Mouse (Mus musculus) lung, adult 2 months (tissue): Measurements from ENCODE around the gene Aff4. TPM values are rescaled to one million over a fixed set of nuclear protein-coding genes. Genes with fewer than 3 reads are reported as not detected.
A peak's percentile ranks its signal among the peaks of the same experiment; 100 is the strongest.
"Not testable (repeated sequence)": the region's sequence is repeated elsewhere in the genome, so short reads cannot be mapped to it uniquely, and the experiment has no call there.

Experiments
- DNase-seq: peaks from one replicate; pipeline ENCODE4 v3.0.0; 2022
- H3K4me1 ChIP-seq: fragments of 200-500 bp; 2 replicates; pipeline ENCODE4 v1.6.1; 2011; ENCODE audit warnings: low read length; ENCODE audit not compliant: control insufficient read depth, insufficient read depth
- H3K4me3 ChIP-seq: fragments of 200-500 bp; replicated peaks from 2 replicates; pipeline ENCODE3; 2011; ENCODE audit warnings: low read depth, mild to moderate bottlenecking, control low read depth, low read length; ENCODE audit errors: extremely low read depth
- CTCF ChIP-seq: fragments of 200-500 bp; IDR thresholded peaks from 2 replicates; pipeline ENCODE4 v1.5.1; 2011; ENCODE audit warnings: mild to moderate bottlenecking, low read length, control low read depth; ENCODE audit not compliant: insufficient read depth
- POLR2A ChIP-seq: fragments of 200-500 bp; IDR thresholded peaks from 2 replicates; pipeline ENCODE4 v1.6.1; 2011; ENCODE audit warnings: low read depth, mild to moderate bottlenecking, control low read depth, low read length, borderline replicate concordance; ENCODE audit errors: extremely low read depth
- WGBS: fragments of 180-500 bp; shearing (Covaris S2); methylation state at CpG from one replicate; pipeline ENCODE4 v1.1.7; 2018; 5-methylcytosine and 5-hydroxymethylcytosine counted together
- polyA plus RNA-seq: library from polyadenylated mRNA; depleted of rRNA; stranded (reverse); fragments of >200 nt; gene quantifications from 2 replicates; pipeline ENCODE4 v1.2.3, GENCODE M21; 2012

The Aff4 gene
- polyA plus RNA-seq, 1 experiment: 20.4 TPM

DNA sequence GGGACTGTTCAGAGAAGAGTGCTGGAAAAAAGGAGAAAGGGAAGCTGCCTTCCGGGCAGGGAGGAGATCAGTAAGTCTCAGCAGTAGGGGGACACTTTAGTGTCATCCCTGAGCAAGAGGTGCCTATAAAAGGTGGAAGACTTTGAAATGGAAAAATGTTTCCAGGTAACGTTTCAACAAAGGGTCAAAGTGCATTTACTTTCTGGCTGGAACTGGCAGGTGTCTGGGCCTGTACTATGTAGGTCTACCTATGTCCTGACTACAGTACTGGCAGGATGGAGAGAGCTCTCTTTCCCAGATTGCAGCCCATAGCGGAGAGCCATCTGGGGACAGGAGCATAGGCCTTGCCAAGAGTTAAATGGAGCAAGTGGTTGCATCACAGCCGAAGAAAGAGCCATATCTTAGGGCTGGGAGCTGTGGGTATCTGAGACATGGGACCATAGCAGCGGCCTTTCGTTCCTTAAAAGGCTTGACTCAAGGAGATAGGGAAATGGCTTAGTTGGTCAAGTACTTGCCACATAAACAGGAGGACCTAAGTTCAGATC is 75.2 kb downstream of the Aff4 start:
- TF ChIP-seq POLR2A (no peak), CTCF (no peak)
- no peak for DNase-seq
- Histone ChIP-seq H3K4me3 (no peak overlapping the region), H3K4me1 (peaks cover 3% of the 10 kb centered on the region)
- 79% methylated on average over 6 of the region's 6 CpGs for WGBS

DNA sequence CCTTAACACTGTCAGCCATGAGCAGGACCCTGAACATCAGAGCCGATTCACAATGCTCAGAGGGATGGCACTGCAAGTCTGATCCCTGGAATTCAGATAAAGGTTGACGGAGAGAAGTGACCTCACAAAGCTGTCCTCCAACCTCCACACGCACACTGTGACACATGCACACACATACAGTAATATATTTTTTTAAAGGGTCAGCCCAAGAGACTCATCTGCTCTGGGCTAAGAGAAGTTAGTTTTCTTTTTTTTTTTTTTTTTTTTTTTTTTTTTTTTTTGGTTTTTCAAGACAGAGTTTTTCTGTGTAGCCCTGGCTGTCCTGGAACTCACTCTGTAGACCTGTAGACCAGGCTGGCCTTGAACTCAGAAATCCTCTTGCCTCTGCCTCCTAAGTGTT is 76.3 kb downstream of the Aff4 start:
- 82% methylated on average over 3 of the region's 3 CpGs for WGBS
- DNase-seq, H3K4me1 ChIP-seq, H3K4me3 ChIP-seq: not testable (repeated sequence)

DNA sequence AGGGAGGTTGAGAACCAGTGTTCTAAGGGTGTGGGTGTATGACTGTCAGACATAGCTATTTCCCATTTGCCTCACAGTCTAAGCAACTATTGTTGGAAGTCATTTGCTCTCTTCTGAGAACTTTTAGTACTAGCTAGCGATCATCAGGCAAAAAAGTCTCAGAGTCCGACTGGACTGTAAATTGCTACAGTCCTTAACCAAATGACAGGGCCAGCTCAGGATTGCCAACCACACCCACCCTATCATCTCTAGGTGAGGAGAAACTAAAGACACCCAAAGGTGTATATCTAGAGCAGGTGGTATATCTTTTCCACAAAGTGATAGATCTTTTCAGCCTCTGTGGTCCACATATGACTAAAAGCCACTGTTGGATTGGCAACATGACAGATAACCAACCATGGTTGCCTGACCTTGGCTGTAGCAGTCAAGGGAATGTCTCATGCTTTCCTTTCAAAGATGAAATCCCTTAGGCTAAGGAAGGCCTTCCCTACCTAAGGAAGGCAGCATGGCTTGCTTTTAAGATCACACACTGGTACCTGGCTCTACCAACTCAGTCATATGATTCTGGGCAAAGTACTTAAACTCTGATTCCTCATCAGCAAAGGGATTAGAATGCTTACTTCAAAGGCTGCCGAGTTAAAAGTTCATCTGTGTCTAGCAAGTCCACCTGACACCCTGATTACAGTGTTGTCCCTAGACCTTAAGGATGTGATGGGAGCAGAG is 77.5 kb downstream of the Aff4 start:
- no peak overlapping the region for H3K4me3 ChIP-seq
- no peak for DNase-seq
- H3K4me1 ChIP-seq: peaks cover 3% of the 10 kb centered on the region
- WGBS: 91% methylated on average over 3 of the region's 3 CpGs
- TF ChIP-seq CTCF (no peak), POLR2A (no peak)

DNA sequence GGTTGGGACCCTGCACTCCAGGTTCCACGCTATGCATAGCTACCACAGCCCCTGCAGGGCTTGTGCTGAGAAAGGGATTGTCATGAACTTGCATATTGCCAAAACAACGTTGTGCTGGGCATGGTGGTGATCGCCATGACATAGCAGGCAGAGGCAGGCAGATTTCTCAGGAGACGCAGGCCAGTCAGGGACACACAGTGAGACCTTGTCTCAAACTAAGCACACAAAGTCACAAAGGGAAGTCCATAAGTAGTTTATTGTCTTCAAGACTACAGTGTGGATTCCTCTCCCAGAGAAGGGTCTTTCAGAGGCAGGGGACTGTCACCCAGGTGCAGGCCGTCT is 78.1 kb downstream of the Aff4 start:
- peaks cover 3% of the 10 kb centered on the region for H3K4me1 ChIP-seq
- DNase-seq: no peak
- TF ChIP-seq CTCF (no peak), POLR2A (no peak)
- 93% methylated on average over 5 of the region's 5 CpGs for WGBS
- H3K4me3 ChIP-seq: no peak overlapping the region

DNA sequence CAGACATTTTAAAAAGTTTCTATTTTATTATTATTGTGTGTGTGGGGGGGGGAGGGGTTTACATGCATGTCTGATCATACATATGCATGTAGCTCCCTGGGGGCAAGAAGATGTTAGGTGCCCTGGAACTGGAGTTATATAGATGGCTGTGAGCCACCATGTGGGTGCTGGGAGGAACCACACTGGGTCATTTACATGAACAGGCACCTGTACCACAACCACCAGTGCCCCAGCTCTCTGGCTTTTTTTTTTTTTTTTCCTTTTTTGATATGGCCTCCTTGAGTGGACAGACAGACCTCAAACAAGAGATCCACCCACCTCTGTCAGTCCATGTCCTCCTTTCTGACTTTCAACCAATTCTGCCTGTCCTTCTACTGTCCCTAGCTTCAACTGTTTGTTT is 78.5 kb downstream of the Aff4 start:
- Histone ChIP-seq H3K4me1 (peaks cover 3% of the 10 kb centered on the region), H3K4me3 (no peak overlapping the region)
- TF ChIP-seq POLR2A (no peak), CTCF (no peak)
- DNase-seq: no peak

DNA sequence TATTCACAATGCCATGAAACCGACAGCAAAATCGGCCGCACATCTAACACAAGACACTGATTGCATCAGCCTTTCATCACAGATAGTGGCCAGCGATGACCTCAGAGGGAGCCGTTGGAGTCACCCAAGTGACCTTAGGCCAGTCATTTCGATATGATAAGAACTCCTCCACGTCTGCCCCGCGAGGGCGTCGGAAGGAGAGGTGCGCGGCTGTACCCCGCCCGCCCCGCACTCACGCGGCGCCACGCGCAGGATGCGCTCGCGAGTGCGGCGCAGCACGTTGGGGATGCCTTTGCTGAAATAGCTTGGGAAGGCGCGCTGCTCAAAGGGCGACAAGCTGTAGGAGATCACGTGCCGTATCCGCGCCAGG is 79.7 kb downstream of the Aff4 start:
- WGBS: under 1% methylated on average over 34 of the region's 34 CpGs
- DNase-seq: no peak
- Histone ChIP-seq H3K4me1 (peaks cover 3% of the 10 kb centered on the region), H3K4me3 (peak overlapping the region; percentile 98)
- TF ChIP-seq CTCF (no peak), POLR2A (no peak)

DNA sequence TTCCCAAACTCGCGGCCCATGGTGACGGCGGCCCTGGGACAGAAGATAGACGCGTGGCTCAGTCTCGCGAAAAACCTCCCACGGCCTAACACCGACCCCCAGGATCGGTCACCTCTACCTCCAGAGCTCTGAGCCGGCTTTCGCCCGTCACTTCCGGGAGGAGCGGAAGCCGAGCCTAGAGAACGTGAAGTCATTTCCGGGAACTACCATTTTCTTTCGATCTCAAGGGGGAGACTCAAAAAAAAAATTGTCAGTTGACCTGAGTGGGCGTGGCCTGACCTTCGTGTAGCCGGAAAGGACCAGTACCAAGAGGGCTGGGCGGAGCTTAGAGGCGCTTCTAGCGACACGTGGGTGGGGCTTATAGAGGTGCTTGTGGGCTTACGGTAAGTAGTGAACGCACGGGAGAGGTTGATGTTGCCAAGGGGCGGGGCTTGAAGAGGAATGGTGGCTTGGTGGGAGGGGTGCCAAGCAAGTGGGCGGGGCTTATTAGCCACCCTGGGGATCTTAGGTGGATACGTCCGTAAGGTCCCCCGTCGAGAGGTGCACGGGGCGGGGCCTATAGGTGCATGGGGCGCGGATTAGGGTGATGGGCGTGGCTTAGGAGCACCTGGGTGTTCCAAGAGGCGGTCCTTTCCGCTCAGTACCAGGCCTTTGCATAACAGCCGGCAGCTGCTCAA is 80.2 kb downstream of the Aff4 start, which contains the start of the genes Uqcrq and Gdf9:
TSS of gene Uqcrq (minus strand) at position 162 of the 677 bp plus-strand sequence.
TSS of gene Gdf9 (plus strand) at position 354 of the 677 bp plus-strand sequence.
- TF ChIP-seq POLR2A (peak; percentile 93), CTCF (no peak)
- peak; percentile 99 for DNase-seq
- Histone ChIP-seq H3K4me1 (peaks cover 3% of the 10 kb centered on the region), H3K4me3 (peak within 1 kb of the TSS; percentile 98)
- WGBS: under 1% methylated on average over 44 of the region's 44 CpGs

DNA sequence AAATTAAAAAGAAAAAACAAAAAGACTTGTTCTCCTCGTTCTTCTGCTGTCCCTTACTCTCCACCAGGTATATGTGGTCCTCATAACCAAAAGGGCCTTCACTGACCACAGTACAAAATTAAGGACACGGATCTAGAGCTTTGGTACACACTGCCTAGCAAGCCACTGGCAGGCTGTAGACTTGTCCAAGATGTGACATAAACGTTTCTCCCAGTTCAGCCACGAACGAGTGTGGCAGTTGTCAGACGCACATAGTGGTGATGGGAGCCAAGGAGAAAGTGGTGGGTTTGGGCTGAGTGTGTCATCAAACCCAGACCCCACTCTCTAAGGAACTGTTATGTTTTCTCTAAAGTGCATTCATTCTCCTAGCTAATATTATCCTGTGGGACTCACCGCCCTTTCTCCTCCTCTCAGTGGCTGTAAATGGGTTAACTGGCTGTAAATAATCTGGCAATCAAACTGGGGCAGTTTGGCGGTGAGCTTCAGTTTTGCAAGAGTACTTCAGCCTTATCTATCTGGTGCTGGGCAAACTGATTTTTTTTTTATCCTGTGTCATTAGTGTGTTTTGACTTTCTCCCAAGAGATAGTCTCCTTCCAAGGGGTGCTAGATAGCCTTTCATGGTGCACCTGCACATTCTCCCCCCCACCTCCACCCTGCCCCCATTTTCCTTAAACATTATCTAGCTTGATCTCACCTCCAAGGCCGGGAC is 80.9 kb downstream of the Aff4 start:
- no peak for DNase-seq
- TF ChIP-seq CTCF (no peak), POLR2A (no peak)
- Histone ChIP-seq H3K4me1 (peaks cover 3% of the 10 kb centered on the region), H3K4me3 (peak overlapping the region; percentile 40)
- WGBS: 11% methylated on average over 9 of the region's 9 CpGs

DNA sequence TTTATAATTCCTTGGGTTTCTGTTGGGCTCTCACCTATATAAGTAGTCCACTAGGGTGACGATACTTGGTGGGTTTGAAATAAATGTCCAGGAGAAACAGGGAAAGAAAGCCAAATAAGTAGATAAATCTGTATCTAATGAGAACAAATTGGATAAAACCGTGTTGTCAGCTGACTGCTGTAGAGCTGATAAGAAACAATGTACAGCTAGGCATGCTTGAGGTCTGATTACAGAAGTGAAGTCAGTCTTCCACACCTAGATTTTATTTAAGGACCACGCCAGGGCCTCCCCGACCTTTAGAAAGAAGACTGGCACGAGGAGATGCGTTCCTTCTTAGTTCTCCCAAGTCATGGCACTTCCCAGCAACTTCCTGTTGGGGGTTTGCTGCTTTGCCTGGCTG is 82.4 kb downstream of the Aff4 start:
- no peak for DNase-seq
- 41% methylated on average over 6 of the region's 6 CpGs for WGBS
- no peak for TF ChIP-seq POLR2A
- TF ChIP-seq CTCF: no peak
- H3K4me3 ChIP-seq: no peak overlapping the region
- peaks cover 3% of the 10 kb centered on the region for H3K4me1 ChIP-seq

DNA sequence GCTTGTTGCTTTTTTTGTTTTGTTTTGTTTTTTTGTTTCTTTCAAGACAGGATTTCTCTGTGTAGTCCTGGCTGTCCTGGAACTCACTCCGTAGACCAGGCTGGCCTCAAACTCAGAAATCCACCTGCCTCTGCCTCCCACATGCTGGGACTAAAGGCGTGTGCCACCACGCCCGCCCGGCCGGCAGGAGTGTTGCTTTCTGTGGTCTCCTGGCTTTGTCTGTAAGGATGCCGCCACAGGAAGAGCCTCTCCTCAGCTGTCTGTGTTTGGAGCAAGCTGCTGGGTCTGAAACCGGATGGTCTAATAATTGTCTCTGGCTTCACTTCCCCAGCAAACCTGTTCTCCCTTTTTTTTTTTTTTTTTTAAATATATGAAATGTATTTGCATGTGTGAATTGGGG is 84.9 kb downstream of the Aff4 start:
- no peak for TF ChIP-seq POLR2A
- no peak for TF ChIP-seq CTCF
- Histone ChIP-seq H3K4me1 (no peaks in the 10 kb centered on the region), H3K4me3 (no peak overlapping the region)
- no peak for DNase-seq
- 71% methylated on average over 8 of the region's 8 CpGs for WGBS
